Mouse (Mus musculus) left cerebral cortex, adult 8-10 months (tissue): ENCODE data around the gene Aadac. TPM values are rescaled to one million over a fixed set of nuclear protein-coding genes. Genes with fewer than 3 reads are reported as not detected.

Source experiments
- DNase-seq, 2 experiments: peaks; one replicate each; pipeline ENCODE4 v3.0.0; 2022; ENCODE audit warnings: low spot score in 2 of 2
- total RNA-seq, 4 experiments: library from RNA; stranded (reverse); gene quantifications; 2 replicates each; pipeline ENCODE4 v1.2.4; 2022

Aadac gene
- not detected for total RNA-seq

GRCm38 (mm10) chr3:60025417-60025816 is at the start of gene Aadac:
TSS of gene Aadac (plus strand) at chr3:60025717.
- DNase-seq, result no peak

GRCm38 (mm10) chr3:60003622-60004021 is 21.9 kb upstream of the Aadac start:
- DNase-seq, result no peak

GRCm38 (mm10) chr3:60006443-60006842 is 19.1 kb upstream of the Aadac start, which contains the start of gene Aadacl2:
TSS of gene Aadacl2 (plus strand) at chr3:60006743.
- DNase-seq, result no peak

DNA sequence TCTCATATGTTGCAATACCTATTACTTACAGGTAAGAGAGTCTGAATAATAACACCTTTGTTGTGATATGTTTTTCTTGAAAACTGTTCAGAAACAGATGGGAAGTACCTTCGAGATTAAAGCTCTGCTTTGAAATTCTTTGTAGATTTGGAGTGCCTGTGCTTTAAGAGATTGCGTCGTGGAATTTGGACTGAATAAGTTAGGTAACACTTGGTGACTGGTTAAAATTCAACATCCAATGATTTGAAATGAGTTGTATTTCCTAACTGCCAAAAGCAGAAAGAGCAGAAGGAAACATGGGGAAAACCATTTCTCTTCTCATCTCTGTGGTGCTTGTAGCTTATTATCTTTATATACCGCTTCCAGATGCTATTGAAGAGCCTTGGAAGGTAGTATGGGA is 6.0 kb downstream of the Aadac start:
- no peak for DNase-seq

GRCm38 (mm10) chr3:60046221-60046913 is 20.9 kb downstream of the Aadac start:
- no peak for DNase-seq

- no peak for DNase-seq
Measured at GRCm38 (mm10) chr3:60053231-60053927, 27.9 kb downstream of the Aadac start.

GRCm38 (mm10) chr3:60053931-60054330 is 28.4 kb downstream of the Aadac start:
- no peak for DNase-seq

DNA sequence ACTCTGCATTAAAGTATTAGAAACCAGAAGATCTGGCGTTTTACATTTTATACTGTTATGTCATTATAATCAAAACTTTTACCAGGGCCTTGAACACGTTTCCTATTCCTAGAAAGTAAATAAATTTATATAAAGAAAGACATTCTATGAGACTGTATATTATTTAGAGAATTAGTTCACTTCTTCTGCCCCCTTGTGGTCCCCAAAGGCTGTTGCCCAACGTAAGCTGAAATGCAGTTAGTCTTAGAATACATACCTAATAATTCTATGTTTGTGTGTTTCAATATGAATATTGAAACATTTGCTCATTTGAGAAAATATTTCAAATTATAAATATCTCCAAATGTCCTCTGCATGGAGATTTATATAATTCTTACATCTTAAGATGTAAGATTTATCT is 30.9 kb downstream of the Aadac start:
- DNase-seq, result no peak

- DNase-seq, result no peak
Measured at GRCm38 (mm10) chr3:60057070-60057808, 31.7 kb downstream of the Aadac start.

- DNase-seq, result no peak
Measured at GRCm38 (mm10) chr3:60057809-60058082, 32.2 kb downstream of the Aadac start.

- no peak for DNase-seq
Measured at GRCm38 (mm10) chr3:60078883-60079415, 53.4 kb downstream of the Aadac start.

GRCm38 (mm10) chr3:60080572-60080971 is 55.1 kb downstream of the Aadac start:
- DNase-seq, result peak in 1 of 2 experiments; percentile 8

- DNase-seq, result no peak
Measured at GRCm38 (mm10) chr3:60081648-60082047, 56.1 kb downstream of the Aadac start, which contains the start of gene Sucnr1. TSS of gene Sucnr1 (plus strand) at chr3:60081869.

DNA sequence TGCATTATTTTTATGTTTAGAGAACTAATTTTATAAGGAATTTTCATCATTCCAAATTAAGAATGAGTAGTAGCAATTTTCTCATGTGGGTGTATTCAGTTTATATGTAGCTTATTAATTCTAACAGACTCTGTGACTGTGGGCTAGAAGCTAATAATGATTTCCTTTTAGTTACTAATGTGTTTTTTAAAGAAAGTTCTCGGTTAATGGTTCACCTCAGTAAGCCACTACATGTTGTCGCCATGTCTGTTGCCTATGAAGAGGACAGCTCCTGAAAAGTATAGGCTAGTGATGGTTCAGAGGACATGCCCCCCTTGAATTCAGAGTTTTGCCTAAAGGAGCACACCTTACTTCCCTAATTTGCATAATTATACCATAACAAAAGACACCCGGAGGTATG is 57.2 kb downstream of the Aadac start:
- DNase-seq, result no peak

DNA sequence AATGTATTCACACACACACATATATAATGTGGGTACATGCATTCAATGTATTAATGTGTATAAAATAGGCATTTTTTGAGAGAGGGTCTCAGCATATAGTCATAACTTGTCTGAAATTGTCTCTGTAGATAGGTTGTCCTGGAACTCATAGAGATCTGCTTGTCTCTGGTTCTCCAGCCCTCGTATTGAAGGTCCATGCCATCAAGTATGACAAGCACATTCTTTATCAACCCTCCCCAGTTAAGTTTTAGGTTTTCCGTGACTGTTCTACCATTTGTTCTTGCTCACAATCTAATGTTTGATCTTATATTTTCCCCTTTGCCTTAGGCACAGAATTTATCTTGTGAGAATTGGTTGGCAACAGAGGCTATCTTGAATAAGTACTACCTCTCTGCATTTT is 60.2 kb downstream of the Aadac start:
- DNase-seq, result no peak

Other genes starting within 250 kb of the Aadac start
- not detected for gene Gm8298, start 164.7 kb upstream of the Aadac start, total RNA-seq
- gene C130079G13Rik, start 100.5 kb upstream of the Aadac start, total RNA-seq, result not detected
- gene Aadacl2, start 19.0 kb upstream of the Aadac start, total RNA-seq, result not detected
- gene Sucnr1, start 56.2 kb downstream of the Aadac start, total RNA-seq, result not detected